Mouse (Mus musculus) forebrain, embryonic 12.5 days (tissue): Measurements from ENCODE around the gene Espl1. TPM values are rescaled to one million over a fixed set of nuclear protein-coding genes. Genes with fewer than 3 reads are reported as not detected.
A peak's percentile ranks its signal among the peaks of the same experiment; 100 is the strongest.

Experiments used
- ATAC-seq: fragments of 200-750 bp; cut with Nextera tagmentation; 2 replicates; pipeline ENCODE4 v1.8.0; 2017; ENCODE audit warnings: moderate TSS enrichment; ENCODE audit not compliant: low FRiP score
- H3K27ac ChIP-seq: fragments of 300-500 bp; sonication (generic); 2 replicates; pipeline ENCODE4 v1.5.1; 2016; ENCODE audit warnings: mild to moderate bottlenecking
- H3K27me3 ChIP-seq: fragments of 300-500 bp; sonication (generic); 2 replicates; pipeline ENCODE4 v1.6.1; 2016; ENCODE audit warnings: mild to moderate bottlenecking
- H3K36me3 ChIP-seq: fragments of 300-500 bp; sonication (generic); replicated peaks from 2 replicates; pipeline ENCODE4 v1.6.1; 2016; ENCODE audit warnings: mild to moderate bottlenecking
- H3K4me1 ChIP-seq: fragments of 300-500 bp; sonication (generic); 2 replicates; pipeline ENCODE4 v1.6.1; 2016
- H3K4me2 ChIP-seq: fragments of 300-500 bp; sonication (generic); 2 replicates; pipeline ENCODE4 v1.6.1; 2016; ENCODE audit warnings: mild to moderate bottlenecking, moderate library complexity
- H3K4me3 ChIP-seq: fragments of 300-500 bp; sonication (generic); replicated peaks from 2 replicates; pipeline ENCODE4 v1.5.1; 2016; ENCODE audit warnings: mild to moderate bottlenecking
- H3K9ac ChIP-seq: fragments of 300-500 bp; sonication (generic); 2 replicates; pipeline ENCODE4 v1.6.1; 2016; ENCODE audit warnings: mild to moderate bottlenecking
- H3K9me3 ChIP-seq: fragments of 300-500 bp; sonication (generic); 2 replicates; pipeline ENCODE4 v1.6.1; 2016
- WGBS: fragments of 180-500 bp; shearing (Covaris S2); methylation state at CpG from one replicate; pipeline ENCODE4 v1.1.7; 2016; 5-methylcytosine and 5-hydroxymethylcytosine counted together
- polyA plus RNA-seq: library from polyadenylated mRNA; unstranded; fragments of >200 nt; fragmentation: Nextera tagmentation; extraction: Ambion mirVana; gene quantifications from 2 replicates; pipeline ENCODE4 v1.2.1, GENCODE M21; 2016

Espl1 gene
- polyA plus RNA-seq, 1 experiment from 2014 or later: 36.9 TPM

DNA sequence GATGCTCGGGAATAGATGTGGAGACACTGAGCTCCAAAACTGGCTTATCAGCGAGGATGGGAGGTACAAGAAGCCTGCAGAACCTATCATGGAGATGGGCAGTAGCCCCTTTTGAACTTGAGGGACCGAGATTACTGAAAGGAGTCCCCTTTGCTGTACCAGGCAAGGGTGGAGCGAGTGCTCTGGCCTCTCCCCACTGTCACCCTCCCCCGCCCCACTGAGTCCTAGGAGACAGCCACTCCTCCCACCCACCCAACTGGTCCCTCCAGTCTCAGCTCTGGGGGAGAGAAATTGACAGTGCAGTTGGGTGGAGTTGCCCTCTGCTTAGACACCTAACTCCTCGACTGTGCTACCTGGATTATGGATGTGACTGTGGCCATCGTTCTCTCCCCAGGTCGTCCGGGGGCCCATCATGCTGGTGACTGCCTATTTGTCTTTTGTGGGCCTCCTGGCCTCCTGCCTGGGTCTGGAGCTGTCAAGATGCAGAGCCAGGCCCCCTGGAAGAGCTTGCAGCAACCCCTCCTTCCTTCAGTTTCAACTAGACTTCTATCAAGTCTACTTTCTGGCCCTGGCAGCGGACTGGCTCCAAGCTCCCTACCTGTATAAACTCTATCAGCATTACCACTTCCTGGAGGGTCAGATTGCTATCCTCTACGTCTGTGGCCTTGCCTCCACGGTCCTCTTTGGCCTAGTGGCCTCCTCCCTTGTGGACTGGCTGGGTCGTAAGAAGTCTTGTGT lies 16.1 kb upstream of the Espl1 start:
- WGBS: 28% methylated on average over 13 of the region's 13 CpGs
- Histone ChIP-seq H3K9me3 (no peaks in the 10 kb centered on the region), H3K27ac (peak overlapping the region; percentile 73), H3K4me1 (peaks cover 18% of the 10 kb centered on the region), H3K36me3 (peaks cover 18% of the 10 kb centered on the region), H3K27me3 (no peaks in the 10 kb centered on the region), H3K9ac (peak overlapping the region; percentile 88), H3K4me3 (peak overlapping the region; percentile 92), H3K4me2 (peak overlapping the region; percentile 93)
- peak; percentile 34; the same call in 1 of the 2 replicates for ATAC-seq

DNA sequence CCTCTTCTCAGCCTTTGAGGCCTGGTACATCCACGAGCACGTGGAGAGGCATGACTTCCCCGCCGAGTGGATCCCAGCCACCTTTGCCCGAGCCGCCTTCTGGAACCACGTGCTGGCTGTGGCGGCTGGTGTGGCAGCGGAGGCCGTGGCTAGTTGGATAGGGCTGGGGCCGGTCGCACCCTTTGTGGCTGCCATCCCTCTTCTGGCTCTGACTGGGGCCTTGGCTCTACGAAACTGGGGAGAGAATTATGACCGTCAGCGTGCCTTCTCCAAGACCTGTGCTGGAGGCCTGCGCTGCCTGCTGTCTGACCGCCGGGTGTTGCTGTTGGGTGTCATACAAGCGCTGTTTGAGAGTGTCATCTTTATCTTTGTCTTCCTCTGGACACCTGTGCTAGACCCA lies 15.4 kb upstream of the Espl1 start:
- peaks cover 18% of the 10 kb centered on the region for H3K4me1 ChIP-seq
- no peaks in the 10 kb centered on the region for H3K27me3 ChIP-seq
- no peak for ATAC-seq
- peak overlapping the region; percentile 92 for H3K4me3 ChIP-seq
- 0 out of 2 replicates have a peak overlapping the region, but pooled peaks have one; percentile 88 for H3K9ac ChIP-seq
- no peak overlapping the region for H3K27ac ChIP-seq
- peak overlapping the region; percentile 93 for H3K4me2 ChIP-seq
- WGBS: 98% methylated on average over 19 of the region's 19 CpGs
- H3K36me3 ChIP-seq: peaks cover 18% of the 10 kb centered on the region
- H3K9me3 ChIP-seq: no peaks in the 10 kb centered on the region

- no peaks in the 10 kb centered on the region for H3K9me3 ChIP-seq
- peaks cover 18% of the 10 kb centered on the region for H3K4me1 ChIP-seq
- no peak for ATAC-seq
- H3K9ac ChIP-seq: no peak overlapping the region
- no peak overlapping the region for H3K4me3 ChIP-seq
- peaks cover 18% of the 10 kb centered on the region for H3K36me3 ChIP-seq
- H3K27ac ChIP-seq: no peak overlapping the region
- 92% methylated on average over 8 of the region's 8 CpGs for WGBS
- no peaks in the 10 kb centered on the region for H3K27me3 ChIP-seq
- no peak overlapping the region for H3K4me2 ChIP-seq
Measured at GRCm38 (mm10) chr15:102282463-102283292, 13.4 kb upstream of the Espl1 start.

GRCm38 (mm10) chr15:102283648-102284047 lies 12.4 kb upstream of the Espl1 start:
- 79% methylated on average over 3 of the region's 3 CpGs for WGBS
- Histone ChIP-seq H3K4me1 (peaks cover 18% of the 10 kb centered on the region), H3K4me2 (no peak overlapping the region), H3K9me3 (no peaks in the 10 kb centered on the region), H3K9ac (no peak overlapping the region), H3K27ac (no peak overlapping the region), H3K4me3 (no peak overlapping the region), H3K27me3 (no peaks in the 10 kb centered on the region), H3K36me3 (peaks cover 18% of the 10 kb centered on the region)
- no peak for ATAC-seq

- 0 out of 2 replicates have a peak, but pooled peaks cover 2% of the 10 kb centered on the region for H3K36me3 ChIP-seq
- H3K27me3 ChIP-seq: no peaks in the 10 kb centered on the region
- no peak overlapping the region for H3K27ac ChIP-seq
- no peaks in the 10 kb centered on the region for H3K4me1 ChIP-seq
- no peak overlapping the region for H3K4me2 ChIP-seq
- no peak for ATAC-seq
- H3K9ac ChIP-seq: no peak overlapping the region
- no peaks in the 10 kb centered on the region for H3K9me3 ChIP-seq
- H3K4me3 ChIP-seq: no peak overlapping the region
Measured at GRCm38 (mm10) chr15:102287395-102287794, 8.7 kb upstream of the Espl1 start.

DNA sequence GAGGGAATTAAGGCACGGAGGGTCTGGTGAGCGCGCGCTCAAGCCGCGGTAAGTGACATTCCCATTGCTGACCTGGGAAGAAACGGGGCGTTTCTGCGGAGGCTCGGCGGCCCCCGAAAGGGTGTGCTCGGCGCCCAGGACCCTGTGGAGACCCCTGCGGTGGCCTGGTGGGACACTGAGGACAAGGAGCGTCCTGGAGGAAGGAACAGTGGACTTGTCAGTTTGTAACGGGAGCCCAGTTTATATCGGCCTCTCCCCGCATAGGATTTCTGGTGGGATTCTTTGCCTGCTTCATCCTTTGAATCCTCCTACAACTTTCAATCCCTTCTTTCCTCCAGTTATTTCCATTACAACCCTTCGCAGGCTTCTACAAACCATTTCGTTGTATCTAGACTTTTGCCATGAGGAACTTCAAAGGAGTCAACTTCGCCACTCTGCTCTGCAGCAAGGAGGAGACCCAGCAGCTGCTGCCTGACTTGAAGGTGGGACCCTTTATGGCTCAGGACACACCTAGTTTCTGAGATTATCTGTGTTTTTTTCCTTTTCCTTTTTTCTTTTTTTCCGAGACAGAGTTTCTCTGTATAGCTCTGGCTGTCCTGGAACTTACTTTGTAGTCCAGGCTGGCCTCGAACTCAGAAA lies 421 bp downstream of the Espl1 start:
- H3K27ac ChIP-seq: no peak overlapping the region
- H3K27me3 ChIP-seq: no peaks in the 10 kb centered on the region
- peaks cover 36% of the 10 kb centered on the region for H3K36me3 ChIP-seq
- peaks cover 12% of the 10 kb centered on the region for H3K4me1 ChIP-seq
- peak overlapping the region; percentile 68 for H3K4me3 ChIP-seq
- H3K4me2 ChIP-seq: peak overlapping the region; percentile 93
- H3K9ac ChIP-seq: peak overlapping the region; percentile 63
- WGBS: 4% methylated on average over 24 of the region's 24 CpGs
- ATAC-seq: peak; percentile 70
- H3K9me3 ChIP-seq: no peaks in the 10 kb centered on the region

DNA sequence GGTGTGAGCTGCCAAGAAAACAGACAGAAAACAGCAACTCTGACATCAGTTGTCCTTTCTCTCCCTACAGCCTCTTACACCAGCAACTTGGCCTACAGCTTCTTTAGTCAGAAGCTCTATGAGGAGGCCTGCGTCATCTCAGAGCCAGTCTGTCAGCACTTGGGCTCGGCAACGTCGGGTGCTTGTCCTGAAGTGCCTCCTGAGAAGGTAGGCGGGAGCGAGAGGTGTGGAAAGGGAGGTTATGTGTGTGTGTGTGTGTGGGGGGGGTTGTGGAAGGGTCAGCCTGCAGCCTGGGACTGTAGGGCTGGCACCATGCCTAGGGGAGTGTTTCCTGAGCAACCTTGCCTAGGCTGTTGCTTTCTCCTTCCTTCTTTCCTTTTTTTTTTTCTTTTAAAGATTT lies 6.5 kb downstream of the Espl1 start:
- Histone ChIP-seq H3K4me3 (no peak overlapping the region), H3K9ac (no peak overlapping the region), H3K36me3 (peaks cover 87% of the 10 kb centered on the region), H3K27me3 (no peaks in the 10 kb centered on the region), H3K27ac (no peak overlapping the region), H3K4me2 (no peak overlapping the region), H3K4me1 (no peaks in the 10 kb centered on the region), H3K9me3 (no peaks in the 10 kb centered on the region)
- no peak for ATAC-seq
- WGBS: 97% methylated on average over 6 of the region's 6 CpGs

DNA sequence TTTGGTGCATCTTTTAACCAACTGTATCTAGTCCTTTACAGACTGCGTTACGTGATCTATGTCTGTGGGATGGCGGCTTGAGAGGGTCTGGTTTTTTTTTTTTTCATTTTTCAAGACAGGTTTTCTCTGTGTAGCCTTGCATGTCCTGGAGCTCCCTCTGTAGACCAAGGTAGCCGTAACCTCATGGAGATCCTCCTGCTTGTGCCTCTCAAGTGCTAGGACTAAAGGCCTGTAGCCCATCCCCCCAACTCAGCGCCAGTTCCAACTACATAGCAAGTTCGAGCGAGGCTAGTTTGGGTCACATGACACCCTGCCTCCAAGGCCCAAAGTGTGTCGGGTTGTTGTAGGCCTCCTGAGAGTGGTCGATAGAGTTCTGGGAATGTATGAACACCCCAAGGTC lies 12.7 kb downstream of the Espl1 start:
- ATAC-seq: no peak
- Histone ChIP-seq H3K4me2 (no peak overlapping the region), H3K9ac (no peak overlapping the region), H3K4me3 (no peak overlapping the region), H3K9me3 (no peaks in the 10 kb centered on the region), H3K4me1 (no peaks in the 10 kb centered on the region), H3K36me3 (peaks cover 87% of the 10 kb centered on the region), H3K27me3 (no peaks in the 10 kb centered on the region), H3K27ac (no peak overlapping the region)
- 91% methylated on average over 9 of the region's 9 CpGs for WGBS

GRCm38 (mm10) chr15:102310074-102310845 lies 14.2 kb downstream of the Espl1 start:
- no peaks in the 10 kb centered on the region for H3K9me3 ChIP-seq
- 93% methylated on average over 10 of the region's 10 CpGs for WGBS
- H3K4me2 ChIP-seq: no peak overlapping the region
- H3K27me3 ChIP-seq: no peaks in the 10 kb centered on the region
- no peaks in the 10 kb centered on the region for H3K4me1 ChIP-seq
- H3K36me3 ChIP-seq: peaks cover 88% of the 10 kb centered on the region
- no peak overlapping the region for H3K27ac ChIP-seq
- no peak overlapping the region for H3K4me3 ChIP-seq
- no peak for ATAC-seq
- no peak overlapping the region for H3K9ac ChIP-seq

GRCm38 (mm10) chr15:102311489-102311888 lies 15.4 kb downstream of the Espl1 start:
- no peak overlapping the region for H3K9ac ChIP-seq
- peaks cover 88% of the 10 kb centered on the region for H3K36me3 ChIP-seq
- no peaks in the 10 kb centered on the region for H3K9me3 ChIP-seq
- no peak overlapping the region for H3K4me2 ChIP-seq
- no peaks in the 10 kb centered on the region for H3K4me1 ChIP-seq
- H3K27me3 ChIP-seq: no peaks in the 10 kb centered on the region
- H3K4me3 ChIP-seq: no peak overlapping the region
- no peak for ATAC-seq
- H3K27ac ChIP-seq: no peak overlapping the region

DNA sequence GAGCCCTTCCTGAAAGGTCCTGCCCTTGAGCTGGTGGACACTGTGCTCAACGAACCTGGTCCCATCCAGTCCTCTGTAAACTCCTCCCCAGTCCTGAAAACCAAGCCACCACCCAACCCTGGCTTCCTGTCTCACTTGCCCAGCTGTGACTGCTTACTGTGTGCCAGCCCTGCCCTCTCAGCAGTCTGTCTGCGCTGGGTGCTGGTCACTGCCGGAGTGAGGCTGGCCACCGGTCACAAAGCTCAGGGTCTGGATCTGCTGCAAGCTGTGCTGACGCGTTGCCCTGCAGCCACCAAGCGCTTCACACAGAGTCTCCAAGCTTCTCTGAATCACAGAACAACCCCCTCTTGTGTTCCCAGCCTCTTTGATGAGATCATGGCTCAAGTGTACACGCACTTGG lies 19.2 kb downstream of the Espl1 start:
- Histone ChIP-seq H3K4me1 (no peaks in the 10 kb centered on the region), H3K9ac (0 out of 2 replicates have a peak overlapping the region, but pooled peaks have one; percentile 7), H3K27ac (no peak overlapping the region), H3K4me3 (no peak overlapping the region), H3K36me3 (peaks cover 90% of the 10 kb centered on the region), H3K4me2 (no peak overlapping the region), H3K27me3 (no peaks in the 10 kb centered on the region), H3K9me3 (no peaks in the 10 kb centered on the region)
- no peak for ATAC-seq
- 94% methylated on average over 8 of the region's 8 CpGs for WGBS

GRCm38 (mm10) chr15:102316263-102316662 lies 20.2 kb downstream of the Espl1 start:
- no peak overlapping the region for H3K27ac ChIP-seq
- H3K9me3 ChIP-seq: no peaks in the 10 kb centered on the region
- H3K4me3 ChIP-seq: no peak overlapping the region
- no peak overlapping the region for H3K4me2 ChIP-seq
- H3K4me1 ChIP-seq: no peaks in the 10 kb centered on the region
- no peaks in the 10 kb centered on the region for H3K27me3 ChIP-seq
- ATAC-seq: no peak
- WGBS: 88% methylated on average over 6 of the region's 6 CpGs
- peaks cover 92% of the 10 kb centered on the region for H3K36me3 ChIP-seq
- no peak overlapping the region for H3K9ac ChIP-seq
